Mouse (Mus musculus) brown adipose tissue, adult 24 weeks (tissue): ENCODE measurements around the gene Stx1a. TPM values are rescaled to one million over a fixed set of nuclear protein-coding genes. Genes with fewer than 3 reads are reported as not detected.

ENCODE experiments used
- H3K27ac ChIP-seq: fragments of 200-500 bp; replicated peaks from 2 replicates; pipeline ENCODE4 v1.5.1; 2012; ENCODE audit warnings: low read depth, mild to moderate bottlenecking, low read length
- H3K4me1 ChIP-seq: fragments of 200-500 bp; 2 replicates; pipeline ENCODE4 v1.6.1; 2012; ENCODE audit warnings: low read length, mixed read lengths; ENCODE audit not compliant: control insufficient read depth, insufficient read depth, insufficient read length
- H3K4me3 ChIP-seq: fragments of 200-500 bp; 2 replicates; pipeline ENCODE4 v1.5.1; 2012; ENCODE audit warnings: low read depth, mild to moderate bottlenecking, low read length, moderate library complexity; ENCODE audit not compliant: insufficient read depth
- polyA plus RNA-seq: library from polyadenylated mRNA; stranded (reverse); fragments of >200 nt; gene quantifications from 2 replicates; pipeline ENCODE4 v1.2.4, GENCODE M21; 2012; ENCODE audit not compliant: missing spikeins, insufficient read depth, insufficient read length

The Stx1a gene
- polyA plus RNA-seq, 1 experiment: not detected

DNA sequence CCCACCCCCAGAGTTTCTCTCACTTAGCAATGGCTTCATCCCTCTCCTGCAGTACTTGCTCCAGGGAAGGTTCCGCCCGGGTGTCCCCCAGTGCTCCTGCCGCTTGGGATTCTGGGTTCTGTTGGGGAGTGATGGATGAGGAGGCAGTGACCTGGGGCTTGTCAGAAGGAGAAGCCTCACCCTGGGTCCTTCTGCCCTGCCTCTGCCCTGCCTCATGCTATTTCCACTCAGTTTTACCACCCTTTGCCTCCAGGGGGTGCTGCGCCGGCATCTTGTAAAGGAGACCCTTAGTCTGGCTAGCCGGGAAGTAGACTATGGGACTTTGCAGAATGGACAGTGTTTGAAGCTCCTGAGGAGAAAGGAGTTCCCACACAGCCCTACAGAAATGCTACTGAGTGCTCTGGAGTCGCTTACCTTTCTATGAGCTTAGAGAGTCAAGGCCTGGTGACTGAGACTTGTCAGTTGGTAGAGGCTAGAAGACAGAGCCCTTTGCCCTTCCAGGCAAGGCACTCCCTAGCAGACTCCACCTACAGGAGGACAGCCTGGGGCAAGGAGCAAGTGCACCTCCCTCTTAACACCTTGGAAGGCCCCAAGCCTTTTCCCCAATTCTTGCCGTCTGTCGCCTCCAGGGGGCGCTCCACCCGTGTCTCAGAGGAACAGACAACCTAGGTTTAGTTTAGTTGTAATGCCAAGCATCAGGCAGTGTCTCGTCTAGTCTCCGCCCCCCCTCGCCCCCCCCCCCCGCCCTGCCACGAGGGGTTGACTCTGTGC, 10.4 kb upstream of the Stx1a start:
- Histone ChIP-seq H3K4me3 (no peak overlapping the region), H3K4me1 (no peaks in the 10 kb centered on the region; the same call in none of the 2 replicates), H3K27ac (no peak overlapping the region)

DNA sequence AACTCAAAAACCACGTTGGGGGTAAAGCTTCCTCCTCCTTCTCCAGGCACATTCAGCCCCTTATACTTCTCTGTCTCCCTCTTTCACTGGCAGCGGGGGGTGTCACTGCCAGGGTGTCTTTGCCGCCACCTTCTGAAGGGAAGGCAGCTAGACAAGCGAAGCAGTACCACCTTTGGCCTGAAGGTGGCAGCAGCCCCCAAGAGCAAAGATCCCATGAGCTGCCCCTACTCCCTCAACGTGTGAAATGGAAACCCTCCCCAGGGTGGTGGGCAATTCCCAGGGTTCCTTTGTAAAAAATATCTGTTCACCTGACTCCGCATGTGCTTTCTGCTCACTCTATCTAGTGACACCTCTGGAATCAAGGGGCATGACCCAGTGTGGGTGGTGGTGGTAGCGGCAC, 7.8 kb upstream of the Stx1a start:
- H3K4me3 ChIP-seq: no peak overlapping the region
- H3K27ac ChIP-seq: no peak overlapping the region
- H3K4me1 ChIP-seq: no peaks in the 10 kb centered on the region; the same call in 1 of the 2 replicates

DNA sequence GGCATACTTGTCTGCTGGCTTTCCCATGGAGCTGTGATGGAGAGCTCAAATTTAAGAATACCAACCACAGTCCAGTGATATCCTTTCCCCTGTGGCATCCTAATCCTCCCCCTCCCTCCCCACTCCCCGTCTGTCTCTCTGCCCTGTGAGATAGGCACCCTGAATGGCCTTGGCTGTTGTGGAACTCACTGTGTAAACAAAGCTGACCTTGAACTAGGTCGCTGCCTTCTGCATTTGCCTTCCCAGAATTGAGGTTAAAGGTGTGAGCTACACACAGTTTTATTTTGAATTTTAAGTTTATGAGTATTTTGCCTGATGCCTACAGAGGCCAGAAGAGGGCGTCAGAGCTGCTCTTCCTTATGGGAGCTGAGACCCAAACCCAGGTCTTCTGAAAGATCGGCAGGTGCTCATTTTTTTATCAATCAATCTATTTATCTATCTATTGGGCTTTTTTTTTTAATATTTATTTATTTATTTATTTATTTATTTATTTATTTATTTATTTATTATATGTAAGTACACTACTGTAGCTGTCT, 7.0 kb upstream of the Stx1a start:
- Histone ChIP-seq H3K4me3 (no peak overlapping the region), H3K27ac (no peak overlapping the region), H3K4me1 (no peaks in the 10 kb centered on the region)

DNA sequence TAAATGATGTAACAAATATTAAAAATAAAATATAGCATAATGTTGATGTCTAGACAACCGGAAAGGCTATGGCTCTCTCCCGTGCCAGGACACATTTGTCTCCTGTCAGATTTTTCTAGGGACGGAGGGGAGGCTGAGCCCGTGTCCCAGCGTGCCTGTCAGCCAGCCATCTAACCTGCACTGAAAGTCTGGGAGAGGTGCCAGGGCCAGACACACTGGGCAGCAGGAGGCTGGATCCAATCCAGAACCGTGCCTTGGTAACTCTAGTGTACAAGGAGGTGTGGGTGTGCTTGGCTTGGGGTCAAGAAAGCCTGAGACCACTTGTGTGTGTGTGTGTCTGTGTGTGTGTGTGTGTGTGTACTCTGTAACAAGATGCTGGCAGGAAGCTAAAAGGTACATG, 1.5 kb upstream of the Stx1a start:
- Histone ChIP-seq H3K27ac (no peak overlapping the region), H3K4me1 (peaks cover 7% of the 10 kb centered on the region)

DNA sequence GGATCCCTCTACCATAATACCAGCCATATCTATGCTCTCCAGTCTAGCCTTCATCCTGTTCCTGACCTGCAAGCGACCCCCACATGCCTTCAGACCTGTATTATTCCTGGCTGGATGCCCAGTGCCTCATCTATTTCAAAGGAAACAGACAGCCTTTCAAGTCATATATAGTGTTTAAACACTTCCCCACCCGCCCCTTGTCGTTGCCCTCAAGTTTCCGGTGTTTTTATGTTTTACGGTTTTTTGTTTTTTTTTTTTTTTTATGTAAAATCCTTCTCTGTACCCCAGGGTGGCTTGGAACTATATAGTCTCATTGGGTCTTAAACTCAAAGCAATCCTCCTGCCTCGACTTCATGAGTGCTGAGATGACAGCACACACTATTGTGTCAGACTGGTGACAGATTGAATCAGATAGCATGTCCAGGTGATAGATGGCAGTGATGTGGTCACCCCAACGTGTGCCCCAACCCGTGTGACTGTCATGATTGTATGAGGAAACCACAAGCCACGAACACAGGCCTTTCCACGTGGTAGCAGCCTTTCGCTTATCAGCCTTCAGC, 1.5 kb downstream of the Stx1a start:
- Histone ChIP-seq H3K4me3 (no peak overlapping the region), H3K27ac (no peak overlapping the region), H3K4me1 (peaks cover 13% of the 10 kb centered on the region)

More for the DNA sequence above, 1.5 kb upstream of the Stx1a start:
- no peak overlapping the region for H3K4me3 ChIP-seq

DNA sequence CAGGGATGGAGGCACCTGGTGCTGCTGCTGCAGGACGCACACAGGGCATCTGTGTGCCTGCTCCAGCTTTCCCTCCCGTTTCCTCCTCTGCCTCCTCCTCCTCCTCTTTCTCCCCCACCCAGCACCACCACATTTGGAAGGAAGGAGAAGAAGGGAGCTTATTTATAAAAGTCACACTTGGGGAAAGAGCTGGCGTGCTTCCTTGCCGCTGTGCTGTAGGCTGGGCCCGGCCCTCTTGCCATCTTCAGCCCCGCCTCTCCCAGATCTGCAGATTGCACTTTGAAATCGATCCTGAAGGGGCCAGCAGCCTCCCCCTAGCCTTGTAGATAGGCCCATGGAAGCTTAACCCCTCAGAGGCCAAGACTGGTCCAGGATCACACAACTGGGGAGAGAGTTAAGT, 2.6 kb downstream of the Stx1a start:
- H3K27ac ChIP-seq: no peak overlapping the region
- H3K4me3 ChIP-seq: no peak overlapping the region
- H3K4me1 ChIP-seq: peaks cover 13% of the 10 kb centered on the region

DNA sequence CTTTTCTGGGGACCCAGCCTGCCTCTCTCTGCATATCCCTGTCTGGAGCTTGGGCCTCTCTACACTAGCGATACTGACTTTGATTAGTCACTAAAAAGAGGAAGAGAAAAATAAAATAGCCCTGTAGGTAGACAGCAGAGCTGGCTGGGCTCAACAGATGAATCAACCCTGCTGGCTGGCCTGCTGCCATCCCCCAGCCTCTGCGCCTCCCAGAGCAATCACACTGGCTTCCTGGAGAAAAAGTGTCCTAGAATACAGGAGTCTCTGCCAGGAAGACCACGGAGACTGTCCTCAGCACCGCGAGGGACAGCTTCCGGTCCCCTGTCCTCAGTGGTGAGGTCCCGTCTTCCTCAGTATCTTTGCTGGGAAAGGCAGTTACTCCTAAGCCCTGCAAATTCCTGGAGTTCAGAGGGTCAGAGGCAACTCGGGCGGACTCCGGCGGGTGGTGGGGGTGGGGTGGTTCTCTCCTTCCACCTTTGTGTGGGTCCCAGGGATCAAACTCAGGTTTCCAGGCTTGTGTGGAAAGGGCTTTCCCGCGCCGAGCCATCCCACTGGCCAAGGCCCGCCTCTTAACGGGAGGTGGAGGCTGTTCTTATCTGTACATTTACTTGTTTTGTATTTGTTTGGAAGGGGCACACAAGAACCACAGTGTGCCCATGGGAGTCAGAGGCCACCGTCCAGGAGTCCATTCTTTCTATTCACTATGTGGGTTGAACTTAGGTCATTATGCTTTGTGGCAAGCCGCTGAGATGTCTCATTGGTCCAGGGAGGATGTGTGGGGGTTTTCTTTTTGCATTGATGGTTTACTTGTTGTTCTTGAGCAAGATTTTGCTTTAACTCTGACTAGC, 5.9 kb downstream of the Stx1a start:
- no peak overlapping the region for H3K4me3 ChIP-seq
- peaks cover 10% of the 10 kb centered on the region for H3K4me1 ChIP-seq
- no peak overlapping the region for H3K27ac ChIP-seq

DNA sequence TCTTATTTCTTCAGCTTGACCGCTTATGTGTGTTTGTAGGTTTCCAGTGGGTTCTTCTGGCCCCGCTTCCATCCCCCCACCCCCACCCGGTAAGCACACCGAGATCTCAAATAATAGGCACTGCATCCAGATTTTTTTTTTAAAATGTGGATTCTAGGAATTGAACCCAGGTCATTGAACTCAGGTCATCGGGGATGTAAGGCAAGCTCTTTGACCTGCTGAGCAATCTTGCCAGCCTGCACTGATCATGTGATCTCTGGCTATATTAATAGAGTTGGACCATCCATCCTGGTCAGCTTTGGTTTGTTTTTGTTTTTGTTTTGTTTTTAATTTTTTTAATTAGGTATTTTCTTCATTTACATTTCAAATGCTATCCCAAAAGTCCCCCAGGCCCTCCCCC, 9.3 kb downstream of the Stx1a start:
- Histone ChIP-seq H3K27ac (no peak overlapping the region), H3K4me1 (peaks cover 7% of the 10 kb centered on the region), H3K4me3 (no peak overlapping the region)

DNA sequence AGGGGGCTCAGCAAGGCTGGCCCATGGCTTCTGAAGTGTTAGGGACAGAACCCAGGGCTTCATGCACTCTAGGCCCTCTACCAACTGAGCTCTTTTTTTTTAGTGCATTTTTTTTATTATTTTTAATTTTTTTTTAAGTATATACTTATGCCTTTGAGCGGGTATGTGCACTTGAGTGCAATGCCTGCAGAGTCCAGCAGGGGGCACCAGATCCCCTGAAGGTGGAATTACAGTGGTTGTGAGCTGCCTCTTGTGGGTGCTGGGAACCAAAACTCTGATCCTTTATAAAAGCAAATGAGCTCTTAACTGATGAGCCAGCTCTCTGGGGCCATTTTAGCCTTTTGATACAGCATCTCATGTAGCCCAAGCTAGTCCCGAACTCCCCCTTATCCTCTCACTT, 11.3 kb downstream of the Stx1a start:
- no peak overlapping the region for H3K4me3 ChIP-seq
- no peak overlapping the region for H3K27ac ChIP-seq
- H3K4me1 ChIP-seq: no peaks in the 10 kb centered on the region; the same call in 1 of the 2 replicates

DNA sequence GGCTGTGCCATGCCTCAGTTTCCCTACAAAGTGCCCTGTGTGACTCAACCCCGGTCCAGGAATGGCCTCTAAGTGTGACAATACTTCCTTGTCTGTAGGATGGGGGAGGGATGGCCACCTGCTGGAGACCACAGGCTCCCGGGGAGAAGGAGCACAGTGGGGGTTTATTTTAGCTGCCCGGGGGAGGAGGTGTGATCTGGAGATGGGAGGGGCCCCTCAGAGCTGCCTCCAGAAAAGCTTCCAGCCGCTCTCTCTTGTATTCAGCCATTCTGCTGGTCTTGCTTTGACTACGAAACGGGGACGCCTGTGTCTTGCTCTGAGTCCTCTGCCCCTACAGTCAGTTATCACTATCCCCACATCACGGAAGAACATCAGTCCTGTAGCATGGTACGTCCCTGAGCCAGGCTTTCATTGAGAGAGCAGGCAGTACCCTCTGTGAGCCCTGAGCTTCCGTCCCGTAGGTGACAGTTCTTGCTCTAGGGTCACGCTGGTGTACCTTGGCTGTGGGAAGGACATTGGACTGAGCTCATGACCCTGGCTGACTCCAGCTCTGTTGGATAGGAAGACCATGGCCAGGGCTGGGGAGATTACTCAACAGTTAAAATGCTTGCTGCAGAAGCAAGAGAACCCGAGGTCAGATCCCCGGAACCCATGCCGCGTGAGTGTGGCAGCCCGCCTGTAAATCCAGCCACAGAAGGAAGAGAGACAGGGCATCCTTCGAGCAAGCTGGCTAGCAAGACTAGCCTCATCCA, 12.5 kb downstream of the Stx1a start:
- Histone ChIP-seq H3K4me1 (no peaks in the 10 kb centered on the region; the same call in 1 of the 2 replicates), H3K4me3 (no peak overlapping the region), H3K27ac (no peak overlapping the region)

DNA sequence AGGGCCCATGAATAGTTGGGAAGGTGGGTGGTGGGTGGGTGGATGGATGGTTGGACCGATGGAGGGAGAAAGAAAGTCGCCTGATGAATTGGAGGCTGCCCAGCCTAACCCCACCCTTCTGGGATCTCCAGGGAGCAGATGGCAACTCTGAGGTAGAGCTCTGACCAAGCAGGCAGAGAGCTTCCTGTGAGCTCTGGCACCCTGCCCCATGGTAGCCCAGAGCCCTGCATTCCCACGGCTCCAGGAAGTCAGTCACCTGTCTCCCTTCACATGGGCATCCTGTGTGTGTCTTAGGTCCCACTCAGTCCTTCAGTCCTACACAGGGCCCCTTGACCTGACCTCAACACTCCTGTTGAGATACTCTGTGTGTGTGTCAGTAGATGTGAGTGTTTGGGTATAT, 14.7 kb downstream of the Stx1a start:
- no peak overlapping the region for H3K27ac ChIP-seq
- no peak overlapping the region for H3K4me3 ChIP-seq
- H3K4me1 ChIP-seq: no peaks in the 10 kb centered on the region

DNA sequence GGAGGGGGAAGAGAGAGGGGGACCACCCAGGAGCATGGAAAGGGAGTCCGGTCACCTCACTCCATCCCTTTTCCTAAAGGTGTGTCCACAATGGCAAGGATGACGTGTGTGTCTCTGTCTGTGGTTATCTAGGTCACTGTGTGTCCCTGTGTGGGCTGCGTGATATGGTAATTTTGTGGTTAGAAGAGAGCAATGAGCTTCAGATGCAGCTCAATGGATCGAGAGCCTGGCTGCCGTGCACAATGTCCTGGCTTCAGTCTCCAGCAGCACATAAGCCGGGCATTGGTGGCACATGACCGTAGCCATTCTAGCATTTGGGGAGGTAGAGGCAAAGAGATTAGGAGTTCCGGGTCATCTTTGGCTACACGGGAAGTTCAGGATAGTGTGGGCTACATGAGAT, 16.3 kb downstream of the Stx1a start:
- no peak overlapping the region for H3K4me3 ChIP-seq
- no peaks in the 10 kb centered on the region for H3K4me1 ChIP-seq

DNA sequence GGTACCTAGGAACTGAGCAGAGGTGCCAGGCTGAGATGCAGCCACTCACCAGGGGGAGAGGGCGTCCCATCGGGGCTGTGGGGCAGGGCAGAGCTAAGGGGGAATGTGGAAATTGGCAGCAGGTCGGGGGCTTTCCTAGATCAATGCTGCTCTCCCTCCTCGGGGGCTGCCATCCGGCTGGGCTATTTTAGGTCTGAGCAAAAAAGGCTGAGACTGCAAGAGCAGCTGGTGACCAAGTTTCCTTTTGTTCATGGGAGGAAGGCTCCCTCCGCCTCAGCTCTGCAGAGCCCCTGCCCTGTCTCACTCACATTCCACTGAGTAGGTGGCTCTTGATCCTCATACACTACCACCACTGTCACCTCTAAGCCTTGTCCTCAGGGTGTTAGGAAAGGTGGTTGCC, 16.8 kb downstream of the Stx1a start:
- Histone ChIP-seq H3K27ac (no peak overlapping the region), H3K4me1 (no peaks in the 10 kb centered on the region), H3K4me3 (no peak overlapping the region)

More for the DNA sequence above, 16.3 kb downstream of the Stx1a start:
- no peak overlapping the region for H3K27ac ChIP-seq

DNA sequence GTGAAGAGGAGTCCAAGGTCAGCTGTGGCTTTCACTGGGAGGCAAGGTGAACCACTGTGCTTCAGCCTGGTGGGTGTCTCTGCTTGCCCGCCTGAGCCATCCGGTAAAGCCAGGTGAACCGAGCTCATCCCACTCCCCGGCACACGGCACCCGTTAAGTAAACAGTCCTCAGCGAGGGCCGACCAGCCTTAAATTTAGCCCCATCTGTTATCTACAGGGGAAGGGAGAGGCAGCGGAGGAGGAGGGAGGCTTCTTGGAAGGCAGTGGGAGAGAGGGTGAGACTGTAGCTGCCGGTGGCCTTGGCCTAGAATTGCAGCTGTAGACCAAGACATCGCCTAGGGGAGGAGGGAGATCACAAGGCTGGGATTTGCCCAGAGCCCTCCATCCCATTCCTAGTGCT, 17.5 kb downstream of the Stx1a start:
- Histone ChIP-seq H3K4me3 (no peak overlapping the region), H3K4me1 (no peaks in the 10 kb centered on the region), H3K27ac (no peak overlapping the region)
